Mouse (Mus musculus) spleen, adult 2 months (tissue): ENCODE measurements around the gene Klf1. TPM values are rescaled to one million over a fixed set of nuclear protein-coding genes. Genes with fewer than 3 reads are reported as not detected.

ENCODE experiments used
- DNase-seq, 2 experiments: peaks; one replicate each; pipeline versions ENCODE4 v3.0.0 to v3.0.0-alpha.2; 2012 to 2021; ENCODE audit warnings: low spot score in 2 of 2, low read depth in 1 of 2
- H3K27ac ChIP-seq: fragments of 200-500 bp; 2 replicates; pipeline ENCODE4 v1.5.1; 2012; ENCODE audit warnings: low read length, inconsistent platforms; ENCODE audit not compliant: insufficient read depth
- H3K27me3 ChIP-seq: fragments of 200-500 bp; 2 replicates; pipeline ENCODE4 v1.6.1; 2012; ENCODE audit warnings: mild to moderate bottlenecking, moderate library complexity, low read length, inconsistent platforms; ENCODE audit not compliant: control insufficient read depth, insufficient read depth
- H3K36me3 ChIP-seq: fragments of 200-500 bp; 2 replicates; pipeline ENCODE4 v1.6.1; 2012; ENCODE audit warnings: mild to moderate bottlenecking, low read length, inconsistent platforms; ENCODE audit not compliant: control insufficient read depth, insufficient read depth
- H3K4me1 ChIP-seq: fragments of 200-500 bp; 2 replicates; pipeline ENCODE4 v1.6.1; 2011; ENCODE audit warnings: inconsistent platforms; ENCODE audit not compliant: control insufficient read depth, insufficient read depth, insufficient read length
- H3K4me3 ChIP-seq: fragments of 200-500 bp; 2 replicates; pipeline ENCODE4 v1.5.1; 2011; ENCODE audit warnings: mild to moderate bottlenecking, inconsistent platforms; ENCODE audit not compliant: insufficient read depth, insufficient read length; ENCODE audit errors: extremely low read depth
- CTCF ChIP-seq: fragments of 200-500 bp; IDR thresholded peaks from 2 replicates; pipeline ENCODE4 v1.5.1; 2011; ENCODE audit warnings: mild to moderate bottlenecking, inconsistent platforms; ENCODE audit not compliant: insufficient read depth, insufficient read length, insufficient replicate concordance; ENCODE audit errors: extremely low read depth
- POLR2A ChIP-seq: fragments of 200-500 bp; IDR thresholded peaks from 2 replicates; pipeline ENCODE4 v1.6.1; 2011; ENCODE audit warnings: low read depth, low read length, inconsistent platforms
- WGBS: fragments of 180-500 bp; shearing (Covaris S2); methylation state at CpG from one replicate; pipeline ENCODE4 v1.1.7; 2018; 5-methylcytosine and 5-hydroxymethylcytosine counted together
- polyA plus RNA-seq: library from polyadenylated mRNA; depleted of rRNA; stranded (reverse); fragments of >200 nt; gene quantifications from 2 replicates; pipeline ENCODE4 v1.2.3, GENCODE M21; 2012

Gene Klf1
- polyA plus RNA-seq, 1 experiment: 46.5 TPM

DNA sequence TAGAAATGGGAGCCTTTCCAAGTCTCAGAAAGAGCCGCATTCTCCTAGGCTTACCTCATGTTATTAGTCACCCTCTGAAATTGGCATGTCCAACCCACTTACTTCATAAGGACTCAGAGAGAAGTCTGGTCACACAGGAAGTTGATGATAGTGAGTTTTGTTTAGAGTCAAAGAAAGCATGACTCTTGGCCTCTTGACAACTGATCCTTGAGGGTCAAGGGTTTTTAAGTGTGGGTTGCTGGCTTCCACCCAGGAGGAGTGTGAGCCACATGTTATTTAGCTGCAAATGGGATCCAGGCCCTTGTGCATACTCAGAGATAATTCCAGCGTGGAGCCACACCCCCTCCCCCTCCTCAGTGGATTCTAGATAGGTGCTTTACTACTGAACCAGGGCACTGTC lies 19.9 kb downstream of the Klf1 start:
- no peaks in the 10 kb centered on the region for H3K27me3 ChIP-seq
- DNase-seq: no peak
- peaks cover under 1% of the 10 kb centered on the region; the same call in 1 of the 2 replicates for H3K36me3 ChIP-seq
- H3K27ac ChIP-seq: no peak overlapping the region
- no peak for TF ChIP-seq CTCF
- no peak for TF ChIP-seq POLR2A
- WGBS: 83% methylated on average over 2 of the region's 2 CpGs
- H3K4me1 ChIP-seq: no peaks in the 10 kb centered on the region
- H3K4me3 ChIP-seq: no peak overlapping the region

DNA sequence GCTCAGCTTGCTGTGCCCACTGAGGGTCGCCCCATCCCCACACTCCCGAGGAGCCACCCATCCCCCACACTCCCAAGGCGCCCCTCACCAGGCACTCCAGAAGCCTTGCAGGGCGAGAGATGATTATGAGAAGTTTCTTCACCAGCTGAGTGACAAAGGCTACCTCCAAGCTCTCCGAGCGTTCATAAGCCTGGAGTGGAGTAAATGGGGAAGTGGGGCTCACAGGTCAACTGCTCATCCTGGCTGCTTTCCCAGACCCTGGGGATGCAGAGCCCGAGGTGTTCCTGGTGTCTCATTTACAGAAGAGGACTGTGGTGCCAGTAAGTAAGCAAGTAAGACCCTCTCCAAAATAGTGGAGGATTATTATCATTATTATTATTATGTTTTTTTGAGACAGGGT lies 23.8 kb downstream of the Klf1 start:
- TF ChIP-seq CTCF (no peak), POLR2A (no peak)

DNA sequence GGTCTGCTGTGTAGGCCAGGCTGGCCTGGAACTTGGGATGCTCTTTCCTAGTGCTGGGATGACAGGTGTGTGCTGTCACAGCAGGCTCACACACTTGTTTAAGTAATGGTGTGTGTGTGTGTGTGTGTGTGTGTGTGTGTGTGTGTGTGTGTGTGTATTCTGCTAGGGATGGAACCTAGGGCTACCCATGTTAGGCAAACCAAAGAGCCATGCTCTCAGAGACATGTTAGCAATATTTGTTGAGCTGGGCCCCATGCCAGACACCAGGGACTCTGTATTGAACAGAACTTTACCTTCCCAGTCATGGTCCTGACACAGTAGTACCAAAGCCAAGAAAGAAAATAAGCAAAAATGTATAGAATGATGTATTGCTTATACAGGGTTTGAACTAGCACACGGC lies 25.8 kb downstream of the Klf1 start:
- no peak overlapping the region for H3K27ac ChIP-seq
- peaks cover 6% of the 10 kb centered on the region; the same call in 1 of the 2 replicates for H3K4me1 ChIP-seq
- H3K27me3 ChIP-seq: peaks cover 4% of the 10 kb centered on the region
- H3K36me3 ChIP-seq: no peaks in the 10 kb centered on the region
- TF ChIP-seq POLR2A: no peak
- TF ChIP-seq CTCF: no peak
- 73% methylated on average over 1 of the region's 1 CpGs for WGBS
- no peak for DNase-seq
- H3K4me3 ChIP-seq: no peak overlapping the region

More for the DNA sequence above, 23.8 kb downstream of the Klf1 start:
- Histone ChIP-seq H3K4me1 (peaks cover 6% of the 10 kb centered on the region; the same call in 1 of the 2 replicates), H3K27me3 (peaks cover 4% of the 10 kb centered on the region), H3K36me3 (no peaks in the 10 kb centered on the region), H3K4me3 (no peak overlapping the region), H3K27ac (no peak overlapping the region)
- DNase-seq: no peak
- WGBS: 42% methylated on average over 7 of the region's 7 CpGs

DNA sequence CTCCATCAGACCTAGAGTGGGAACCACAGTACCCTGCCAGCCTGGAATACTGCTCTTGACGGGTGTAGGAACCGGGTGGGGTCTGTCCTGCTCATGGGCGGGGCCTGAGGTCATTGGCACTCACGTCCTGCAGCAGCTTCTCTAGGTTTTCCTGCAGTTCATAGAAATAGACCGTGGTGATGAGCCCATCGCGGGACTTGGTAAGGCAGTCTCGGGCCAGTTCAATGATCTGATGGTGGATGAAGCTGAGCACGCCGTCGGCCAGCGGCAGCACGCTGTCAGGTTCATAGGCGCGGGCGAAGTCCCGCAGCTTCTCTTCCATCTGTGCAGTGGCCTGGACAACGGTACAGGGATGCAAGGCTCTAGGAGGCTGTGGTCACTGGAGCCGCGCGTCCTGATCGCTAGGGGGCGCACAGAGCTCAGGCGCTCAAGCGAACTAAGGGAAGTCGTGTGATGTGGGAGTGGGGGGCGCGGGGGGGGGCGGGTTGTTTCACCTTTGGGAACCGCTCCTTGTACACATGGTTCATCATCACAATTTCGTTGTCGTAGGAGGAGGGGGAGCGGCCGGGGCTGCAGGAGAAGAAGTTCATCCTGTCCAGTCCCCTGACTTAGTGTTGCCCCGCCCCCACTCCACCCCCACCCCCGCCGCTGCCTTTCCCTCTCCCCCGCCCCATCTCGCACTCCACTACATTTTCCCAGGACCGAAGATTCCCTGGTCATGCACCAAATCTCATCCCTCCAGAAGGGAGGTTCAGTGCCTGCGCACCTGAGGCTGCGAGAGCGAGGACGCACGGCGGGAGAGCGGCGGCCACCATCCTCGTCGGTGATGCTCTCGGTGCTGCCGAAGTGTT lies 27.0 kb downstream of the Klf1 start:
- peaks cover 4% of the 10 kb centered on the region for H3K27me3 ChIP-seq
- 7% methylated on average over 52 of the region's 52 CpGs for whole genome bisulfite sequencing
- no peak overlapping the region for H3K4me3 ChIP-seq
- TF ChIP-seq POLR2A: no peak
- TF ChIP-seq CTCF: peak; percentile 82
- no peak overlapping the region for H3K27ac ChIP-seq
- H3K36me3 ChIP-seq: no peaks in the 10 kb centered on the region
- peaks cover 6% of the 10 kb centered on the region; the same call in 1 of the 2 replicates for H3K4me1 ChIP-seq
- peak in 1 of 2 experiments; percentile 60 for DNase-seq

DNA sequence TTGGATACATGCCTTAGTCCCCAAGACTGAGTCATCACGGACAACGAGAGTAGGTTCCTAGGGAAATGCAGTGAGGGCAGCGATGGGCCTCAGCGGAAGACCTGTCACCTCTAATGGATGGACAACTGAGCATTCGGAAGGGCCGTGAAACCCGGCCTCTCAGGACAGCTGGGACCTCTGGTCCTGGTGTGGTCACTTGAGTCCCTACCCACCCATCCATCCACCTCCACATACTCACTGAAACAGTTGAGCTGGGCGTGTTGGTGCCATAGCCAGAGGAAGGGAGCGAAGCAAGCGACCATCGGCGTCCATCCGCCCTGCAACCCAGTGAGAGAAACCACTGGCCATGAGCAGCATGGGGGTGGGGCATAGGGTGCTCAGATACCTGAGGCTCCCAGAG lies 28.9 kb downstream of the Klf1 start:
- Histone ChIP-seq H3K27ac (no peak overlapping the region), H3K4me3 (no peak overlapping the region), H3K27me3 (peaks cover 8% of the 10 kb centered on the region), H3K36me3 (no peaks in the 10 kb centered on the region), H3K4me1 (peaks cover 6% of the 10 kb centered on the region; the same call in 1 of the 2 replicates)
- WGBS: 91% methylated on average over 13 of the region's 13 CpGs
- no peak for DNase-seq
- TF ChIP-seq POLR2A (no peak), CTCF (no peak)

DNA sequence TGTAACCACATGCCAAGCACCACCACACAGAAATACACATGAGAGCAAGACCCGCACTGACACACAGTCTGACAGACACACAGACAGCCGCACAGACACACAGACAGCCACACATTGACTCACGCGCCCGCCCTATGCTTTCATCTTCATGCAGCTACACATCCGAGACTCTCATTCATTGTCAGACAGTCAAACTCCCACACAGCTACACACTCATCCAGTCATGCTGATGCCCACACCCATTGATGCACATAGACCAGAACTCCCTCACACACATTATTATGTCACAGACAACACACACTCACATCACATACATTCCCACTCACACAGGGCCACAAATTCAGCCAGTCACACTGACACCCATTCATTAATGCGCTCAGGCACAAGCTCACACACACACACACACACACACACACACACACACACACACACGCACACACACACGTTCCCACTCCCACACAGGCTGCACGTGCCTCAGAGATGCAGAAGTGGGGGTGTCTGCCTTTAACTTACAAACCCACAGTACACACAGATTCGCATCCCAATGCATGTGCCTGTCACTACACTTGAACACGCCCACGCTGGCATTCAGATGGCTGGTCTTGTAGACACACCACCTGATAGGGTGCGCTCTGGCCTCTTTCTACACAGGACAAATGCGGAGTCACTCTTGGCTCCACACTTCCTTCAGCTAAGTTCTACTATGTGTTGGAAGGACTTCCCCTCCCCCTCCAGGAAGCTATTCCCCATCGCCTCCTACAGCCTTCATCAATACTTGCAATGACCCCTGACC lies 32.2 kb downstream of the Klf1 start:
- H3K27me3 ChIP-seq: peaks cover 16% of the 10 kb centered on the region
- no peak overlapping the region for H3K4me3 ChIP-seq
- peaks cover 11% of the 10 kb centered on the region; the same call in 1 of the 2 replicates for H3K4me1 ChIP-seq

More for the DNA sequence above, 32.2 kb downstream of the Klf1 start:
- H3K36me3 ChIP-seq: no peaks in the 10 kb centered on the region
- 70% methylated on average over 16 of the region's 16 CpGs for WGBS
- no peak overlapping the region for H3K27ac ChIP-seq
- TF ChIP-seq POLR2A (no peak), CTCF (no peak)
- DNase-seq: no peak
